Mouse (Mus musculus) liver, embryonic 14.5 days (tissue): ENCODE measurements at regions not wholly inside any gene's neighbourhood (a gene's known extent, or its start where the extent isn't known, plus 50 kb on each side); places are given as distances from the start of the nearest gene placed in this dataset.

Experiments
- ATAC-seq: fragments of 200-750 bp; cut with Nextera tagmentation; 2 replicates; pipeline ENCODE4 v1.8.0; 2017; ENCODE audit warnings: moderate number of reproducible peaks, mild to moderate bottlenecking, moderate library complexity; ENCODE audit not compliant: insufficient read depth
- DNase-seq, 3 experiments: peaks; one replicate each; pipeline ENCODE4 v3.0.0-alpha.2; 2012 to 2013; ENCODE audit warnings: low read depth in 3 of 3, low spot score in 3 of 3
- H3K27ac ChIP-seq: fragments of 300-500 bp; sonication (generic); 2 replicates; pipeline ENCODE4 v1.5.1; 2014; ENCODE audit warnings: moderate library complexity, mild to moderate bottlenecking, control low read depth, inconsistent platforms
- H3K27me3 ChIP-seq: fragments of 300-500 bp; sonication (generic); 2 replicates; pipeline ENCODE4 v1.6.1; 2014; ENCODE audit warnings: mild to moderate bottlenecking, low read length, moderate library complexity; ENCODE audit not compliant: control insufficient read depth, insufficient read depth
- H3K36me3 ChIP-seq: fragments of 300-500 bp; sonication (generic); replicated peaks from 2 replicates; pipeline ENCODE4 v1.6.1; 2014; ENCODE audit warnings: low read depth; ENCODE audit not compliant: control insufficient read depth, insufficient read depth
- H3K4me1 ChIP-seq, 2 experiments: fragments of 200-500 bp in 1 of 2; fragments of 300-500 bp in 1 of 2; sonication (generic) in 1 of 2; replicated peaks; 2 replicates each; pipeline ENCODE4 v1.6.1; 2012 to 2014; ENCODE audit warnings: antibody characterized with exemption in 1 of 2, inconsistent platforms in 1 of 2, low read length in 1 of 2; ENCODE audit not compliant: control insufficient read depth in 2 of 2, insufficient read depth in 2 of 2
- H3K4me2 ChIP-seq: fragments of 300-500 bp; sonication (generic); 2 replicates; pipeline ENCODE4 v1.6.1; 2014; ENCODE audit warnings: low read depth, mild to moderate bottlenecking, control low read depth, moderate library complexity
- H3K4me3 ChIP-seq, 2 experiments: fragments of 200-500 bp in 1 of 2; fragments of 300-500 bp in 1 of 2; sonication (generic) in 1 of 2; 2 replicates each; pipeline ENCODE4 v1.5.1; 2012 to 2014; ENCODE audit warnings: low read depth in 2 of 2, low read length in 2 of 2, mild to moderate bottlenecking in 2 of 2, control low read depth in 1 of 2, inconsistent platforms in 1 of 2, moderate library complexity in 1 of 2; ENCODE audit not compliant: insufficient read depth in 1 of 2
- H3K9ac ChIP-seq: fragments of 300-500 bp; sonication (generic); replicated peaks from 2 replicates; pipeline ENCODE4 v1.6.1; 2014; ENCODE audit warnings: mild to moderate bottlenecking, control low read depth, moderate library complexity
- H3K9me3 ChIP-seq: fragments of 300-500 bp; sonication (generic); 2 replicates; pipeline ENCODE4 v1.6.1; 2016; ENCODE audit warnings: low read length, mixed read lengths; ENCODE audit not compliant: control insufficient read depth
- CTCF ChIP-seq: IDR thresholded peaks from 2 replicates; pipeline ENCODE4 v1.5.1; 2016; ENCODE audit warnings: antibody characterized with exemption, low read depth, control low read depth
- EP300 ChIP-seq: IDR thresholded peaks from 2 replicates; pipeline ENCODE4 v1.6.1; 2016; ENCODE audit warnings: antibody characterized with exemption, low read depth
- WGBS: fragments of 180-500 bp; shearing (Covaris S2); extraction: QIAGEN DNeasy Blood & Tissue Kit; methylation state at CpG from one replicate; pipeline ENCODE4 v1.1.7; 2014; ENCODE audit not compliant: insufficient replicate concordance; 5-methylcytosine and 5-hydroxymethylcytosine counted together

DNA sequence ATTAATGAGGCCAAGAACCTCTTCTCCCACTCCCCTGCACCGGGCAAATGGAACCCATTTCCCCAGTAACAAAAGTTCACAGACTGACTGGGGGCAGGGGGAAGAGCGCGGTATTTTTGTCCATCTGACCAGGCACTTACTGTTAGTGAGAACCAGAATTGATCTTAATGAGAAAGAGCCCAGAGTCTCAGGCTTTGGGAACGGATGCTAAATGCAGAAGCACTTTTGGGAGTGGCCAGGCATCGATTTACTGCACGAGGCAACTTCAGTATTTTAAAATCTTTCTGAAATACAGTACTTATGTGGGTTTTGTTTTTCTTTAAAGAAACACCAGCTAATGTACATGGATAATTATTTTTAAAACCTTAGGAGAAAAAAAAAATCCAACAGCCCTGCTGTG is 51.0 kb upstream of the Foxn3 start:
- Histone ChIP-seq H3K4me1 (no peaks in the 10 kb centered on the region), H3K4me3 (no peak overlapping the region), H3K9me3 (no peaks in the 10 kb centered on the region), H3K27me3 (no peaks in the 10 kb centered on the region), H3K9ac (no peak overlapping the region), H3K27ac (no peak overlapping the region), H3K36me3 (no peaks in the 10 kb centered on the region), H3K4me2 (no peak overlapping the region)
- TF ChIP-seq EP300 (no peak), CTCF (no peak)
- WGBS: 59% methylated on average over 6 of the region's 6 CpGs
- ATAC-seq (no peak), DNase-seq (no peak)
